Mouse (Mus musculus) left cerebral cortex, postnatal 10 days (tissue): ENCODE data around the gene Tekt1. TPM values are rescaled to one million over a fixed set of nuclear protein-coding genes. Genes with fewer than 3 reads are reported as not detected.
A peak's percentile ranks its signal among the peaks of the same experiment; 100 is the strongest.

Experiments used
- DNase-seq, 2 experiments: peaks; one replicate each; pipeline ENCODE4 v3.0.0; 2021 to 2022; ENCODE audit warnings: low spot score in 2 of 2, mixed read lengths in 1 of 2; ENCODE audit errors: extremely low spot score in 1 of 2
- intact Hi-C: fragments of 180-260 bp; cut with DNase I; formaldehyde crosslinking; loops from one replicate; pipeline ENCODE4 v1.15.1; 2025
- total RNA-seq, 2 experiments: library from RNA; stranded (reverse); gene quantifications; 2 replicates each; pipeline ENCODE4 v1.2.3; 2021

Gene Tekt1
- total RNA-seq, result 1 to 10 TPM in 1 of 2 experiments, under 1 TPM in 1; 0.99 to 1.2 TPM

DNA sequence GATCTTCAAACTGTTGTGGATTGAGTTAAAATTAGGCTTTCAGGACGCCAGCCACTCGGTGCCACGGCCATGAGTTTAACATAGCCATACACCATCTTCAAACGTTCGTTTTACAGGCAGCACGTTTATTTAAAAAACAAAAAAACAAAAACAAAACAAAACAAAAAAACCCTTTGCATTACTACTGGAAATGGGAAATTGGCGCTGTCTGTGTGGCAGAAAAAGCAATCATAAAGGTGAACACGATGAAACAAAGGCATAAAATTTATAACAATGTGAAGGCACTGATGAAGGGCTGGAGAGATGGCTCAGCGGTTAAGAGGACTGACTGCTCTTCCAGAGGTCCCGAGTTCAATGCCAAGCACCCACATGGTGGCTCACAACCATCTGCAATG, at the start of gene Tekt1:
Gene Tekt1 (minus strand): TSS at position 96 of the 395 bp plus-strand sequence.
- intact Hi-C loops, result no loop called here
- no peak for DNase-seq

DNA sequence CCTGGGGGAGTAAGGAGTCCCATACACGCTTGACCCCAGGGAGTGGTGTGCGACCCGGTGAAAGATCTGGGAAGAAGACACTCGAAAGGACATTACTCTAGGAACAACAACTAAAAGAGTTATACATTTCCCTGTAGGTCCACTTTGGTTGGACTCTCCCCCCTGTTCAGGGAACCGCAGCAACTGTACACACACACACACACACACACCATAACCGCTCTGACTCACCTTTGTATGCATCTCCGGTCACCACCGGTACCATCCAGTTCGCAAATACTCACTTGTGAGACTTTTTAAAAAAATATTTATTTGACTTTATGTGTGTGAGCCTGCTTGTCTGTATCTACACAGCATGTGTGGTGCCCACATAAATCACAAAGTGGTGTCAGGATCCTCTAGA, 49.7 kb upstream of the Tekt1 start:
- intact Hi-C loops, result no loop called here
- no peak for DNase-seq

DNA sequence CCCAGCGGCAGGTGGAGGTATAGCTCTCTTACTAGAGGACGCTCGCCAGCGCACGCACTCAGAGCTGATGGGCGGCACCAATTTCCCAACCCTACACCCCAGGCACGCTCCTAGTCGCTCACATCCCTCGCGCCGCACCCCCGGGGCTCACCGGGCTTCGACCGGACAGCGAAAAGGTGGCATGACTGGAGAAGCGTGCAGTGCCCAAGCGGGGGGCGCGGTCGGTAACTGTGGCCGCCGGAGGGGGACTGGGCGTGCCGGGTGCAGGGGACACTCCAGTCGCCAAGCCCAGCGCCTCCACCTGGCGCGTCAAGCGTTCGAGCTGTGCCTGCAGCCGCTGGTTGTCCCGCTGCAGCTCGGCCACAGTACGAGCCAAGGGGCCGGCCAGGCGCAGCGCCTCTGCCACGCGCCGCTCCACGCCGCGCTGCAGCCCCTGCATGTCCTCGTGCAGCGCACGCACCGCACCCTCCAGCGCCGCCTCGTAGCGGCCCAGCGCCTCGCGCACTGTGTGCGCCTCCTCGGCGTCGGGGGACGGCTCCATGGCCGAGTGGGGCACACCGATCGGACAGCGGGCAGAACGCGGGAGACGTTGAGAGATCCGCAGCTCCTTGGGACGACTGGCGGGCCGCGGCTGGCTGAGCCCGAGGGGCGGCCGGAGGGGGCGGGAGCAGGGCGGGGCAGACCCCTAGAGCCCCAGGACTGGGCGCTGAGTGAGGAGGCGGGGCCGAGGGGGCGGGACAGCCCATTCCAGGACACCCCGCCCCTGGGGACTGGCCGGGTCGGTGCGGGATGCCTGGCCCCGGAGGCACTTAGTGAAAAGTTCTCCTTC, 49.1 kb upstream of the Tekt1 start, which contains the start of gene Smtnl2:
Gene Smtnl2 (minus strand): TSS at position 621 of the 829 bp plus-strand sequence.
- intact Hi-C loops, result no loop called here
- peak; percentile 18 to 90 for DNase-seq

DNA sequence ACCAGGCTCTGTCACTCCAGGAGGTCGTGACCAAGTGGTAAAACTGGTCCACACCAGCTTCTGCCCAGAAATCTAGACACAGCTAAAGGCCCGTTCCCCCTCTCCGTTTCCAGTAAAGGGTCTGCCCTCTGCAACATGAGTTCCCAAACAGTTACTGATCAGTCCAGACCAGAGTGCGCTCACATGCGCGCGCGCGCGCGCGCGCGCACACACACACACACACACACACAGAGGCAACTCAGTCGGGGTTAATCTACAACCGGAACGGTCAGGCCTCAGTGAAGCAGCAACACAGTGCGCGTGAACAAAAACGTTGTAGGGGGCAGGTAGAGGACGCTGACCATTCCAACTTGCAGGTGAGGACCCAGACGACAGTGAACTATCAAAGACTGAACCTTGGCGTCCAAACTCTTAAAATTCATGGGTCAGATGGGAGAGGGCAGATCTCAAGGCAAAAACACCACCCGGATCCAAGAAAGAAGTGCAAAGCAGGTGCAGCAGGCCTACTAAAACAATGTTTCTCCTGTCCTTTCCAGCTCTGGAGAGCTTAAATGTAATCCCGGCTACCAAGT, 48.4 kb upstream of the Tekt1 start:
- intact Hi-C loops, result no loop called here
- no peak for DNase-seq

DNA sequence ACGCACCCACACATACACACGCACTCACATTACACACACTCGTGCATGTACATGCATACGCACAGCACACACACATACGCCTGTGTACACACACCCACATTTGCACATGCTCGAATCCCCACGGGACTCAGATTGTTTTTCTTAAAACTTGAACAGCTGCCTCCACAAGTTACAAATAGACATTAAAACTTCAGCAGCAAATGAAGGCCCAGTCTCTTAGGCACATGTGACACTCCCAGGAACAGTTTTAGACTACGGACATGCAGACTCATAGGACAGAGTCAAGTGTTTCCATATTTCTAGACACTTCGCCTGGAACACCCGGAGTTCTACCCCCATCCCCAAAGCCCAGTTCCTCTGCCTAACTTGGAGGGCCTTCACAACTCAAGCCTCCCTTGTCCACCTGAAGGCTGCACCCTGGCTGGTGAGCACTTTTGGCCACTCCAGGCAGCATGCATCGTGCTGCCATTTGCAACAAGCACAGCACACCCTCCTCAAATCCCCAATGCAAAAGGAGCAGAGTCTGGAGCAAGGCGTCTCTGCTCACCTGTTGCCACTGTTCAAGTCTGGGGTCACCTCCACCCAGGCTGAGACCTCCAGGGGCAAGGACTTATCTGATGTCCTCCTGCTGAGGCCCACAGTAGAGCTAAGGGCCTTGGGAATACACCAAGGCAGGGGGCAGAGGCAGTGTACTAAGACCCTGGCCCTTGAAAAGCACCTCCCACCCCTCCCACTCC, 47.6 kb upstream of the Tekt1 start:
- no peak for DNase-seq
- intact Hi-C loops, result no loop called here

- DNase-seq, result no peak
- intact Hi-C loops, result no loop called here
Observed at GRCm38 (mm10) chr11:72408451-72409170, 46.4 kb upstream of the Tekt1 start.

- intact Hi-C loops, result no loop called here
Observed at GRCm38 (mm10) chr11:72407574-72407973, 45.3 kb upstream of the Tekt1 start.

DNA sequence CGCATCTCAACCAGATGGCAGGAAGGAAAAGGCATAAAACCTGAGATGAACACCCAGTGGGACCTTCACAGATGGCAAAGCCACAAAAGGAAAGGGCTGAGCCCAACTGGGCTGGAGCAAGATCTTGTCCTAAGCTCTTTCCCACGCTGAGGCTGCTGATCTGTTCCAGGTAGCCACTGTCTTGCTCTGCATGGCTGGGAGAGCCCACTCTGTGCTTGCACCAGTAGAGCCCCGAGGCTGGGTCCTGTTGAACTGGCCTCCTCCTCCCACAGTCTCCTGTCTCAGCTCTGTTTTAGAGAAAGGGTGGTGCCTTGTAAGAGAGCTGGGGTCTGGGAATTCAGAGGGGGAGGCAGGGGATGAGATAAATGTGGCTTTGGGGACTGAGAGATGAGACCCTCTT, 44.8 kb upstream of the Tekt1 start:
- intact Hi-C loops, result no loop called here
- DNase-seq, result no peak

More at GRCm38 (mm10) chr11:72407574-72407973, 45.3 kb upstream of the Tekt1 start:
- DNase-seq, result no peak

GRCm38 (mm10) chr11:72406079-72406675, 43.9 kb upstream of the Tekt1 start:
- intact Hi-C loops, result no loop called here
- DNase-seq, result no peak

DNA sequence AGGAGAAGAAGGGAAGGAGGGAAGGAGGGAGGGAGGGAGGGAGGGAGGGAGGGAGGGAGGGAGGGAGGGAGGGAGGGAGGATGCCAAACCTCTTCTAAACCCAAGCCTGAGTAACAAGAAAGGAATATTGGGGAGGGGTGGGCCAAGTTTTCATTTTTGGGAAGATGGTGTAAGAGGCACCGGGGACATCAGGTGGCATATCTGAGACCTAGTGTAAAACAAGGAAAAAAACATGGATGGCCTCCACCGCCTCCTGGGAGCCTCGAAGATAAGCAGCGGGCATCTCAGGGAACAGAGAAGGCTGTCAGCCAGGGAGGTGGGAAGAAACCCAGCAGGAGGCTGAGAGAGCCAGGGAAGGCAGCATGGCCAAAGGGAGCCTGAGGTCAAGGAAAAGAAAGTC, 43.3 kb upstream of the Tekt1 start:
- intact Hi-C loops, result no loop called here
- DNase-seq, result no peak

- DNase-seq, result no peak
- intact Hi-C loops, result no loop called here
Observed at GRCm38 (mm10) chr11:72402969-72403368, 40.7 kb upstream of the Tekt1 start.

DNA sequence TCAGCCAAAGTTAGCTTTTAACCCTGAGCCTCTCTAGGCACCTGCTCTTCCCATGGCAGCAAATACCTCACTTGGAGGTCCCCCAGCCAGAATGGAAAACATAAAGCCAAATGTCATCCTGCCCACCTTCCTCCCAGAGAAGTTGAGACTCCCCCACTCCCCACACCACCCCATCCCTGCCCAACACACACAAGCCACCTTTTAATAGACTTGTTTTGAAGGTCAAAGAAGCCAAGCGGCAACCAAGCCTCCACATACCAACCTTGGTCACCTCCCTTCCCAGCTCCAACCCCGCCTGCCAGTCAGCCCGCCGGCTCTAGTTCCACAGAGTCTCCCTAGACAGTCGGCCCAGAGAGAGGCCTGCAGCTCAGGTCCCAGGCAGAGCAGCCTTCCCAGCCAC, 39.8 kb upstream of the Tekt1 start:
- DNase-seq, result no peak
- intact Hi-C loops, result no loop called here

GRCm38 (mm10) chr11:72401068-72401467, 38.8 kb upstream of the Tekt1 start:
- intact Hi-C loops, result no loop called here
- no peak for DNase-seq

DNA sequence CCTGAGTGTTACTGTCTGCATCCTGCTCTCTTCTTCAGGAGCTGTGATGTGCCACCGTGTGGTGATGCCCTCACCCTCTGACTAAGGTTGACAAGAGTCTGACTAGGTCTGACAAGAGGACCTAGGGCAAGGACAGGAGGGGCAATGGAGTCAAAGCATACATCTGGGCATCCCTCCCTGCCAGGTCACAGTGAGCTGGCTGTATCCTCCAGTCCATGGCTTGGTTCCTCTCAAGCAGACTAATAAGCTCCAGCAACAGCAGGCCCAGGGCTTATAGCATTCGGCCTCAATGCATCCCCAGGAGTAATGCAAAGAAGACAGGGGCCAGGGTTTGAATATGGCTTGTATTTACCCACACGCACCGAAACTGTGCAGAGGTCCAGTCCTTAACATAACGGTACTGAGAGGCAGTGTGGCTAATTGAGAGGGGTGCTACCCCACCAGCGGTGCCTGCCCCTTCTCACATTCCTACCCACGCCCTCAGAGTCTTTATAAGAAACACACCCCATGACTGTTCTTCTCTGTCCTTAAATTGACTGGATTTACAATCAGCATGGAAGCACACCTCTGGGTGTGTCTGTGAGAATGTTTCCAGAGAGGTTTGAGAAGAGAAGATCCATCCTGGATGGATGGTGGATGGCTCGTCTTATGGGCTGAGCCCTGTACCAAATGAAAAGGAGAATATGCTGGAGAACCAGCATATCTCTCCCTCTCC, 35.7 kb upstream of the Tekt1 start:
- intact Hi-C loops, result no loop called here
- no peak for DNase-seq

DNA sequence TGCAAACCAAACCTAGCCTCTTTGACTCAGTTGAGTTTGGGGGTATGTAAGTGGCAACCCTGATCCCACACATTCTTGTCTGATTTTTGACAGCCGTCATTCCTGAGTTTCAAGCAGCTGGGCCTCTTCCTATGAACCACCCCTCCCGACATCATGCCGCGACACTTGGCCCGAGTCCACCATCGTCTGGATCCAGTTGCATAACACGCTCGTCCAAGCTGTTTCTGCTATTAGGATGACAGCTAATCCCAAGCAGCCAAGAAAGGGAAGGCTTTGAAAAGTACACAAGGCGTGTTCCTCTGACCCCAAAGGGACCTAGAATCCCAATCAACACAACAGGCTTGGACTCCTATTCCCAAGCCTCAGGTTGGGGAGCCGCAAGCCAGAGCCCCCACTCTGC, 34.8 kb upstream of the Tekt1 start:
- intact Hi-C loops, result no loop called here
- DNase-seq, result peak in 1 of 2 experiments; percentile 68

GRCm38 (mm10) chr11:72396621-72397020, 34.4 kb upstream of the Tekt1 start:
- intact Hi-C loops, result no loop called here

GRCm38 (mm10) chr11:72395652-72396051, 33.4 kb upstream of the Tekt1 start:
- DNase-seq, result no peak
- intact Hi-C loops, result no loop called here

More at GRCm38 (mm10) chr11:72396621-72397020, 34.4 kb upstream of the Tekt1 start:
- no peak for DNase-seq

GRCm38 (mm10) chr11:72394694-72395093, 32.5 kb upstream of the Tekt1 start:
- no peak for DNase-seq
- intact Hi-C loops, result no loop called here
